Mouse (Mus musculus) brown adipose tissue, adult 24 weeks (tissue): ENCODE measurements around the gene Draxin. TPM values are rescaled to one million over a fixed set of nuclear protein-coding genes. Genes with fewer than 3 reads are reported as not detected.
"Not testable (repeated sequence)": the region's sequence is repeated elsewhere in the genome, so short reads cannot be mapped to it uniquely, and the experiment has no call there.

ENCODE experiments used
- H3K27ac ChIP-seq: fragments of 200-500 bp; replicated peaks from 2 replicates; pipeline ENCODE4 v1.5.1; 2012; ENCODE audit warnings: low read depth, mild to moderate bottlenecking, low read length
- H3K4me1 ChIP-seq: fragments of 200-500 bp; 2 replicates; pipeline ENCODE4 v1.6.1; 2012; ENCODE audit warnings: low read length, mixed read lengths; ENCODE audit not compliant: control insufficient read depth, insufficient read depth, insufficient read length
- H3K4me3 ChIP-seq: fragments of 200-500 bp; 2 replicates; pipeline ENCODE4 v1.5.1; 2012; ENCODE audit warnings: low read depth, mild to moderate bottlenecking, low read length, moderate library complexity; ENCODE audit not compliant: insufficient read depth
- polyA plus RNA-seq: library from polyadenylated mRNA; stranded (reverse); fragments of >200 nt; gene quantifications from 2 replicates; pipeline ENCODE4 v1.2.4, GENCODE M21; 2012; ENCODE audit not compliant: missing spikeins, insufficient read depth, insufficient read length

The Draxin gene
- polyA plus RNA-seq, 1 experiment: not detected

- Histone ChIP-seq H3K4me1 (no peaks in the 10 kb centered on the region), H3K27ac (peak overlapping the region; percentile 94), H3K4me3 (peak overlapping the region; percentile 87)
These were observed 9.9 kb upstream of the Draxin start for GRCm38 (mm10) chr4:148140098-148141011.

- Histone ChIP-seq H3K4me1 (no peaks in the 10 kb centered on the region), H3K27ac (no peak overlapping the region), H3K4me3 (peak overlapping the region; percentile 87)
These were observed 9.2 kb upstream of the Draxin start for GRCm38 (mm10) chr4:148139767-148140097.

GRCm38 (mm10) chr4:148137503-148137902 lies 7.0 kb upstream of the Draxin start:
- no peak overlapping the region for H3K27ac ChIP-seq
- H3K4me3 ChIP-seq: no peak overlapping the region
- H3K4me1 ChIP-seq: no peaks in the 10 kb centered on the region

GRCm38 (mm10) chr4:148134988-148135387 lies 4.5 kb upstream of the Draxin start:
- Histone ChIP-seq H3K27ac (no peak overlapping the region), H3K4me1 (no peaks in the 10 kb centered on the region), H3K4me3 (no peak overlapping the region)

GRCm38 (mm10) chr4:148131497-148132081 lies 1.1 kb upstream of the Draxin start:
- H3K4me3 ChIP-seq: no peak overlapping the region
- no peak overlapping the region for H3K27ac ChIP-seq
- H3K4me1 ChIP-seq: no peaks in the 10 kb centered on the region

- no peak within 1 kb of the TSS for H3K27ac ChIP-seq
- H3K4me1 ChIP-seq: no peaks in the 10 kb centered on the region
- no peak within 1 kb of the TSS for H3K4me3 ChIP-seq
These were observed 365 bp downstream of the Draxin start, which contains the start of gene Mad2l2 for GRCm38 (mm10) chr4:148130133-148130532. Mad2l2 (plus strand) TSS chr4:148130384.

- Histone ChIP-seq H3K4me3 (no peak overlapping the region), H3K4me1 (no peaks in the 10 kb centered on the region), H3K27ac (no peak overlapping the region)
These were observed 1.8 kb downstream of the Draxin start for GRCm38 (mm10) chr4:148128672-148129071.

- Histone ChIP-seq H3K4me3 (no peak overlapping the region), H3K4me1 (no peaks in the 10 kb centered on the region), H3K27ac (no peak overlapping the region)
These were observed 2.3 kb downstream of the Draxin start for GRCm38 (mm10) chr4:148128241-148128640.

GRCm38 (mm10) chr4:148122694-148123066 lies 7.8 kb downstream of the Draxin start:
- Histone ChIP-seq H3K27ac (no peak overlapping the region), H3K4me3 (no peak overlapping the region), H3K4me1 (no peaks in the 10 kb centered on the region)

GRCm38 (mm10) chr4:148121982-148122693 lies 8.4 kb downstream of the Draxin start:
- Histone ChIP-seq H3K27ac (no peak overlapping the region), H3K4me1 (no peaks in the 10 kb centered on the region), H3K4me3 (no peak overlapping the region)

- H3K4me3 ChIP-seq: no peak overlapping the region
- no peaks in the 10 kb centered on the region for H3K4me1 ChIP-seq
- H3K27ac ChIP-seq: no peak overlapping the region
These were observed 9.1 kb downstream of the Draxin start for GRCm38 (mm10) chr4:148121362-148121761.

- Histone ChIP-seq H3K4me1 (no peaks in the 10 kb centered on the region), H3K27ac (no peak overlapping the region), H3K4me3 (no peak overlapping the region)
These were observed 9.9 kb downstream of the Draxin start for GRCm38 (mm10) chr4:148120555-148120954.

GRCm38 (mm10) chr4:148119578-148119977 lies 10.9 kb downstream of the Draxin start:
- H3K4me1 ChIP-seq, H3K27ac ChIP-seq, H3K4me3 ChIP-seq: not testable (repeated sequence)

GRCm38 (mm10) chr4:148117392-148117791 lies 13.1 kb downstream of the Draxin start:
- no peak overlapping the region for H3K27ac ChIP-seq
- H3K4me1 ChIP-seq: no peaks in the 10 kb centered on the region
- H3K4me3 ChIP-seq: no peak overlapping the region

- Histone ChIP-seq H3K4me1 (no peaks in the 10 kb centered on the region), H3K27ac (no peak overlapping the region), H3K4me3 (no peak overlapping the region)
These were observed 13.8 kb downstream of the Draxin start for GRCm38 (mm10) chr4:148116657-148117056.
